Mouse (Mus musculus): ENCODE results near the gene Zgpat.

Gene Zgpat

DNA sequence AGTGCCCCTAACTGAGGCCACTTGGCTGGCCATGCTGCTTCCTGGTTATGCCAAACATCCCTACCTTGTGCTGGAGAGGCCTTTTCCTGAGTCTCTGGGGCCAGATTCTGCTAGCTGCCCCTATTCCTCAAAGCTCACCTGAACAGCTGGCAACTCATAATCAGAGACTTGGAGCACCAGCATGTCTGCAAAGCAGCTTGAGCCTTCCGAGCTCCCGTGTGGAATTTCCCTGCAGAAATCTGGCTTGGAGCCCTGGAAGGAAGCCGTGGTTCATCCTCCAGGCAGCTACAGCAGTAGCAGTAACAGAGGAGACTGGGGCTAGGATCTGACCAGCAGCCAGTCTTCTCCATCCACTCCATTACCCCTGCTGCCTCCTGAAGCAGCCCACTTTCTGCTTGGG lies 21.2 kb downstream of the Zgpat start:
- DNase-seq, result peak; percentile 81

DNA sequence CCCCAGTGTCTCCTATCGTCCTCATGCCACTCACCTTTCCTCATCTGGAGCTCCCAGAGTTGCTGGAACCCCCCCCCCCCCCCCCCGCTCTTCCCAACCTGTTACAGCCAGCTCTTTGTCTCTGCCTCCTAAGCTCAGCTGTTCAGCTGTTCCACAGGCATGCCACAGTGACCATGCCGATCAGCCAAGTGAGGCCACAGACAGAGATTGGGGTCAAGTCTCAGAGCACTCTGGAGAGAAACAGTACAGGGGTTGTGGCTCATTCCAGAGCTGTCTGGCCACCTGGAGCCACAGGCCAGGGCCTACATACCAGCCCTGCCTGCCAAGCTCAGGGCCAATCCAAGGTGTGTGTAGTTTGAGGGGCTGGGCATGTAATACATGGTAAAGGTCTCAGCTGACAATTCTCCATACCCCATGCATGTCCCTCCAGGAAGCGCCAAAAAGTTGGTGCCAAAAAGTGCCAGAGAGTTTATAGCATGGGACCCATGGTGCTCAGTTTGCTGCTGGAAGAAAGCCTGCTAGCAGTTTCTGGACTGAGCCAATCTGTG lies 22.0 kb downstream of the Zgpat start:
- DNase-seq, result no peak

DNA sequence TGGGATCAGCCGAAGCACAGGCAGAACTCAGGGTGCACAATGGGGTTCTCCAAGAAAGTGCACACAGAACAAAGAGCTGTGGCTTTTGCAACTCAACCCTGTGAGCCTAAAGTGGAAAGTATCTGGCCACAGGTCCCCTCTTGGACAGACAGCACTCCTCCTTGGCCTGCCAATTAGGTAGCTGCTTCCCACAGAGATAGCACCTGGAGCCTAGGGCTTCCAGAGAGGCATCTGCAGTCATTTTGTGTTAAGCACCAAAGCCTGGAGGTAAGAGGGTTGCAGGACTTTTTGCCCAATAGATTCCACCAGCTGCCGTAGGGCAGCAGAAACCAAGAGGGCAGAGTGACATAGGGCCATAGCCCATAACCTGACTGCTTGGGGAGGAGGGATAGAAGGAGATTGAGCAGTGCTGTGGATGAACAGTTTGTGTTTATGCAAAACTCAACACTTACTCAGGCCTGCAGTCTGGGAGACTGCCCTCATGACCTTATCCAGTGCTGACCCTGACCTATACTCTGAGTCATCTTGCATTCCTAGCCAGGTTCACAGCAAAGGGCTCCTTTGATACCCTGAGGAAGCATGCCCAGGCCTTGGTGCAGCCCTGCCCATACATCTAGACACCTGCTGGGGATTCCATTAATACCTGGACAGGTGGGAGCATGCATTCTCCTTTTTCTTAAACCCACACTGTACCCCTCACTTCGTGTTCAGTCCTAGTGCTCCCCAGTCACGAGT lies 25.6 kb downstream of the Zgpat start:
- no peak for DNase-seq

DNA sequence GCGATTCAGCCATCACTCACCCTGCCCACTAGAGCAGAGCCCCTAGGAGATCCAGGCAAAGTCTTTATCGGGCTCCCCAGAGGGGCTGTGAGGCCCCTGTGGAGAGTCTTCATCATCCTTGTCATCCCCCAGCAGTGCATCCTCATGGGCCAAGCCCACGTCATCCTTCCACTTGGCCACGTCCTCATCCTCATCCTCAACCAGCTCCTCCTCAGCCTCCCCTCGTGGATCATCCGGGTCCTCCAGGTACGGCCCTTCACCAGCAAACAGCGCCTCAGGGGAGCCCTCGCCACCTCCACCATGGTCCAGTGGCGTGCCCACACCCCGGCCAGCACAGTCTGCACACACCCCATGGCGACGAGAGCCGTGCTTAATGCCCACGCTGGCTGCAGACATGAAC lies 26.3 kb downstream of the Zgpat start:
- no peak for DNase-seq

DNA sequence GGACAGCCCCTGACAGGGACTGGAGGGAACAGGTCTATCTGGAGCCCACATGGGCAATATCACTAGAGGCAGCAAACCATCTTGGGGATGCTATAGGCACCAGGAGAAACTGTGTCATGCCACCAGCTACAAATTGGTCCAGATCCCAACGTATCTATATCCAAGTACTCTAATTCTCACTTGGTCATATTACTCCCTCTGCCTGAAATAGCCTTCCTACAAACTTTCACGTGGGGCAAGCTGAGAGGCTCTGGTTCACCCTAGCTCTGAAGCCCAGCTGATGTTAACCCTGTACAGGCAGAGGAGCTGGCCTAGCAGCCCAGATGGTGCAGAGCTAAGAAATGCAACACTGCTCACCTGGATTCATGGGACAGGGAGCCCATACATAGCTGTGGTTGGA lies 26.8 kb downstream of the Zgpat start:
- DNase-seq, result no peak

DNA sequence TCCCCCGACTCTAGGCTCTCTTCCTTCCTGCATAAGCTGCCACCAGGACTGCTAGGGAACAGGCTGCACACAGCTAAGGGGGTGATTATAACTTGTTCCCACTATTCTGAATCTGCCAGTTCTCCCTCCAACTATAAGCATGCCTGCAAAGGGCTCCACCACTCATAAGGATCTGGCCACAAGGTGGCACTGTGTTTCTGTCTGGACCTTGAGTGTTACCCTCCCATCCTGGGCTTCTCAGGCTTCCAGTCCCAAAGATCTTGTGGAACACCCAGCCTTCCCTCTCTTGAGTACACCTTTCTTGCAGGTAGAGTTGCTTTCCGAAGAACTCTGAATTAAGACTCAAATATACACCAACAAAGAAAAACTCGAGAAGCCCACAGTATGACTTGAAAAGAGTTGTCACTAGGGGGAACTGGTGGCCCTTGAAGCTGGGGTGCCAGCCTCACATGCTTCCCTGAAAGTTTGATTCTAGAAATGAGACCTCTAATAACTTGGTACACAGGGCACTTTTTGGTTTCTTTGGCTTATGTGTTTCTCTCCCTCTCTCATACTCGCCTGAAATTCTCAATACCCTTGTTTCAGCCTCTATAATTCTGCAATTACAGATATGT lies 28.0 kb downstream of the Zgpat start:
- peak; percentile 85 for DNase-seq

DNA sequence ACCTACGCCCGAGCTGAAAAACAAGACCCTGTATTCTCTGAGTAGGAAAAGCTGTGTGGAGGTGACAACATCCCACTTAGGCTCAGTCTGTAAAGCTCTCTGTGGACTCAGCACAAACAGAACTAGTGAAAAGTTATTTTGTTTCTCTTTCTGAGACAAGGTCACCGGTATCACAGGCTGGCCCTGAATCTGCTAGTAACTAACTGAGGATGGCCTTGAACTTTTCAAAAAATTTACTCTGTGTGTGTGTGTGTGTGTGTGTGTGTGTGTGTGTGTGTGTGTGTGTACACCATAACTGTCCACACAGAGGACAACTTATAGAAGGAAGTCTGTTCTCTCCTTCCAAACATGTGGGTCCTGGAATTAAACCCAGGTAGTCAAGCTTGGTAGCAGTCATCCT lies 29.4 kb downstream of the Zgpat start:
- no peak for DNase-seq

DNA sequence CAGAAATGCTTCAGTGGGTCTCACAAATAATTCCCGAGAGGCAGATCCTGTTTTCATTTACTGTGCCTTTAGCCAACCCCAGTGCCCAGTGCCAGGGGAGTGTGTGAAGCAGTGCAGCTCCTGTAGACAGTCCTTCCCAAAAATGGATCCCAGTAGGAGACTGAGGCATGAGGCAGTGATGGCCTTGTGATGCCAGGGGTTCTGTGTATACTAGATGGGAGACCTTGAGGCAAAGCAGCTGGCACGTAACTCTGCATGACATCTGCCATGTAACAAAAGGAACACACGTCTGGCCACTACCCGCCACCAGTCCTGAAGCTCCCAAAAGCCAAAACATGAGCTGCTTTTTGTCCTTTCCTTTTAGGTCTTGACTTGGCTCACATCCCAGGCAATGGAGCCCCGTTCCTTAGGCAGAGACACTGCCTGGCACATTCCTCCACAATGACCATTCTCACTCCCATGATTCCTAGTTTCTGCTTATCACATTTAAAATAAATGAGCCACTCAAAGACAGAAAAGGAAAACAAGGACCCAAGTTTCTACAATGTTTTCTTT lies 32.6 kb downstream of the Zgpat start:
- no peak for DNase-seq

DNA sequence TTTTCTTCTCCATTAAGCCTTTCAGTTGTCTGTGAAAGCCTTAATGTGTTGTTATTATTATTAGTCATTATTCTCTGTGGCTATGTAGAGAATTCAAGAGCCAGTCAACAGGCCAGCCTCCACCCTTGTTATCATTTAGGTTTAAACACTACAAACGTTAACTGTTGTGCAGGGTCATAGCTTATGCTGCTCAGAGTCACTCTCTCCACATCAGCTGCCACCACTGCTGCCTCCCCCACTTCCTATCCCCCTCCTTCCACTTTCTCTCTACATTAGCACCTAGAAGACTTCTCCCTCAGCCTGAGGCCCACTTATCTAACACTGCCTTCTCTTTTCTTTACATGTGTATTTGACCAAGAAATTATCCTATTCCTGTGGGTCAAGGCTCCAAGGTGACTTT lies 36.8 kb downstream of the Zgpat start:
- no peak for DNase-seq

DNA sequence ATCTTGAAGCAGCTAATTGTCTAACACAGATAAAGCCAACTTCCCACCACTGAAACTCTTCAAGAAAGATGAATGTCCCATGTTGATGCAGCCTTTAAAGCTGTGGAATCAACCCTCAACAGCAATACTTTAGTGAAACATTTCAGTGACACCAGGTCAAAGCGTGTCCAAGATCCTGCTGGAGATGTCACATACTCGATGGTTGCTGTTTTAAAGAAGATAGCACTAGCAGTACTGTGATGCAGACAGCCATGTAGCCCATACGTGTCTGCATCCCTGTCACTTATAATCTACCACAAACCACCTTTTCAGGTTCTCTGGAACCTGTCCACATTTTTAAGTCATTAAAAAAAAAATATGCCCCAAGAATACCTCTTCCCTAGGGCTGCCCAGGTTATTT lies 39.0 kb downstream of the Zgpat start:
- no peak for DNase-seq

DNA sequence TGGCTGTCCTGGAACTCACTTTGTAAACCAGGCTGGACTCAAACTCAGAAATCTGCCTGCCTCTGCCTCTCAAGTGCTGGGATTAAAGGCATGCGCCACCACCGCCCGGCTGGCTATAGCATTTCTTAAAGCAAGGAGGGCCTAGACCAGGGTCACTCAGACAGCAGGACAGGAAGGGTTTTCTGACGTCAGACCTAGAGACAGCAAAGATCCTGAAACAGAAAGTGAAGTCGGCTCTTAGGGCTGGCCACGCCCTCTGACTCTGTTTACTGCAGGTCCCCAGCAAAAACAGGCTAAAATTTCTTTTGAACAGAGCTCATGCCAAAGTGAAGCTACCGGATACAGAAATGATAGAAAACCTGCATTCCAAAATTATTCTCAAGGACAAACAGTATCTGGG lies 44.9 kb downstream of the Zgpat start:
- DNase-seq, result no peak

DNA sequence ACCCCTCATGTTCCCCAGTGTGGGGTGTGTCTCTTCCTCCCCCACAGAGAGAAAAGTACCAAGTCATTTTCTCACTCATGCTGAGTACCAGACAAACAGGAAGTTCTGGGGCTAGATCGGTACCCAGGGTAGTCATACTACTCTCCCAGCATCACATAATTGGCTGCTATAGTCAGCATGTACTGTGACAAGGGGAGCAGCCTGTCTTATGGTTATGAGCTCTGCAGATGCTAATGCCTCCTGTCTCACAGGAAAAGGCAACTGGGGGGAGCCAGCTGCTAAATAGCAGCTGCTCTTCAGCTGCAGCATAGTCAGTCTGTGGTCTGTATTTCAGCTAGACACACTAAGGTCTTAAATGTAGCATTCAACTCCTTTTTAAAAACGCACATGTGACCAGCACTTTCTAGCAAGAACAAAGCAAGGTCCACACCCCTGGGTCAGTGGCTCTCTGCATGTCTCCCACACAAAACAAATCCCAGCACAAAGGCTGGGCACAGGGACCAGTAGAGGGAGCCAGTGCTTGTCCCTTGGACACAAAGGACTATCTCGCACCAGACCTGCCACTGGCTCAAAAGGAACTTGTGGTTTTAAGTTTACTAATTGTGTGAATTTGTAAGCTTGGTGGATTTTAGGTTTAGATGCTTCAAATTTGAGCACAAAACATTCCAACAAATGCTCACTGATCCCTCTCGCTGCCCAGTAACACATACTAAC lies 46.2 kb downstream of the Zgpat start:
- DNase-seq, result peak; percentile 68

DNA sequence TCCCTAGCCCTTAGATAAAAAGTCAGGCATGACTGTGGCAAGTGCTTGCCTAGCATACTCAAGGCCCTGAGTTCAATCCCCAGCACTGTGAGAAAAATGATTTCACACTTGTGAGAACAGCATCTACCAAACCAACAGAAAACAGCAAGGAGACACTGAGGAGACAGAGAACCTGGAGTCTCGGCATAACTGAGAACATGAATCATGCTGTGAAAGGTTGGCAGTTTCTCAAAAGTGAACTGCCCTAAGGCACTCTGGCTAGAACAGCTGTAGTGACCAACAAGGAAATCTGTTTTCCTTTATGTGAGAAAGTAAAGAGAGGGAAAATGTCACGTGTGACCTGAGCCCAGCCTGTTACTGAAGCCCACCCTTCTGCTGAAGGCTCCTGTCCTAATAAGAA lies 48.4 kb downstream of the Zgpat start:
- DNase-seq, result no peak

DNA sequence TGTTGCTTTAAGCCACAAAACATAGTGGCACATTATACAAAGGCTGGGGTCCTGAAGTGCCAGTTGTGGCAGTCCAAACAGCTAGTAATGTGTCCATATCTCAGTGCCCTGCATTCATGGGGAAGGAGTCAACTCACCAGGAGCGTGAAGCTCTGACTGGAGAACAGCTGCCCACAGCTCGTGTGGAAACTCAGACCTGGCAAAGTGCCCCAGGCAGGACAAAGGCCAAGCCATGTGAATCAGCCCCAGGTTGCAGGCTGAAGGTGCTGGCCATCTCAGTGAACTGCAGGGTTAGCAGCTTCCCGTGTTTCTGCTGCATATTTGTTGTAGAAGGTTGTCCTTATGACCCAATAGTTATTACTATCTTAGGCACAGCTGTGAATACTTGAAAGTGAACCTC lies 51.2 kb downstream of the Zgpat start:
- DNase-seq, result no peak

DNA sequence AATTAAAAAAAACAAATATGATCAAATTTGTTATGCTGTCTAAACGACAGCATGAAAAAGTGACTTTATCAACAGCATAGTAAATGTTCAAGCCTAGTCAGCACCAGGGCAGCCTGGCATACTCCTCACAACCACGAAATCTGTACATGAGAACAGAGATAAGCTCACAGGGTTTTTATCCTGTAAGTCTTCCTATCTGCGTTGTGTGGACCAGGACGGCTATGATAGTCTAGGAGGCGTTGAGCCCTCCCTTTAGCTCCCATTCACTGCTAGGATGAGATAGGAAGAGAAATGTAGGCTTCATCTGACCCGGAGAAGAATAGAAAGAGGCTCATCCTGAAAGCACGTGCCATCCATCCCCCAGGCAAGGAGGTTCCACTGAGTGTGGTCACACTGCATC lies 54.6 kb downstream of the Zgpat start:
- DNase-seq, result no peak

DNA sequence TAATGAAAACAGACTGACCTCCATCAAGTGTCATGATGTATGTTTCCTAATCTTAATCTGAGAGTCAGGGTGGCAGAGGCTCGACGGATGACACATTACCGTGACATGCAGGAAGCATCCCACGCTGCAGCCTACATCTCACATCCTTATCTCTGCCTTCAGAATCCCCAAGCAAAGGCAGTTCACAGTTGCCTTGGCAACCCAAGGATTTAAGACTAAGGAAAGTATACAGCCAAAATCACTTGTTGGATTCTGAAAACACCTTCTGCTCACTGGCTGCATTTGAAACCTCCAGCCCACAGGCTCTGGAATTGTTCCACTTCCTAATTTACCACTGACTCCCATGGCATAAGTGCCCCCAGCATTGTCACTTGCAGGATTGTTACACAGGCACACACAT lies 55.7 kb downstream of the Zgpat start:
- peak; percentile 83 for DNase-seq

DNA sequence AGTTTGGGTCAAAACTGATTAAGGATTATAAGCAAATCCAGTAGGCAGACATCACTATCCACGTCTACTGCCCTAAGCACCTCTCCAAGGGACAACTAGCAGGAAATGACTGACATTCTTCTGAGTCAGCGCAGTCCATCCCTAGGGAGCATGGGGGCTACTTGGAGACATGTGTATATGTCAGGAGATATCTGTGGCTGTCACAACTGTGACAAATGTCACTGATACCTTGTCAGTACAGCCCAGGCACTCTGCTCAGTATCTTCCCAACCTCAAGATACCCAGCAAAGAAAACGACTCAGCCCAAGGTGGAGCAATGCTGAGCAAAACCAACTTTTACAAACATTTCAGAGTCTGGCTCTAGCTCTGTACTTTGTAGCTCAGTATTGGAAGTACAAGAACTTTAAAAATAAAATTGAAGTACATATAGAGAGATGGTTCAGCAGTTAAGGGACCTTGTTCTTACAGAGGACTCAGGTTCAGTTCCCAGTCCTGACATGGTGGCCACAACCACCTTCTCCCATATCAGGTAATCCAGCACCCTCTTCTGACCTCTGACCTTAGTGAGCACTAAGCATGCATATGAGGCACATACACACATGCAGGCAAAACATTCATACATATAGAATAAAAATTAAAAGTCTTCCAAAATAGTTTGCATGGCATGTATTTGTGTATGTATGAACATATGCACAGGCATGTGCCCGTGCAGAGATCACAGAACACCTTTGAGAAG lies 56.3 kb downstream of the Zgpat start:
- no peak for DNase-seq

DNA sequence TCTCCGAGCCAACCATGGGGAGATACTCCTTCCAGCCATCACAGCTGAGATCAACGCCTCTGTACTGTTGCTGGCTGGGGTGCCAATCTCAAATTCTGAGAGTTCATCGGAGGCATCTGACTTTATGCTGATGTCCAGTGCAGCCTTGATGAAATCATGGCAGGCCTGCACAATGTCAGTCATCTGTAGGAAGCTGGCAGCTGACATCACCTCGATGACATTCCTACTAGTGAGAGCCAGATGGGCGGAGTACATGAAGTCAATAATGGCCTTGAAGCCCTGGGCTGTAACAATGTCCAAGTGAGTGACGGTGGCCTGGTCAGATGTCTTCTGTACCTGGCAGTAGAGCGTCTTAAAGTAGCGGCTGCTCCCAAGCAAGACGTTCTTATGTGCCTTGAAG lies 59.1 kb downstream of the Zgpat start:
- no peak for DNase-seq

All from right cerebral cortex, adult 18-20 months (tissue).